Comparison of ENCODE assay signal across 10 mouse cellular contexts in genomic region chr5:101239298-101240118, GRCm38 (mm10).
DNase-seq lines count a peak whose midpoint lies in the region; ATAC-seq and TF ChIP-seq lines count a peak whose summit lies in the region.
"Had no signal": no experiment of that assay in that cellular context is flagged by ENCODE, and none has a peak within 500 bp of the region (broad histone marks: within the 10 kb centered on the region; RNA-seq: fewer than 3 reads in every experiment).

No protein-coding gene starts in this region.

- peak overlapping the region; percentile 64 for H3K27ac ChIP-seq in CH12.LX (ENCODE audit: insufficient read depth, low read depth)
- H3K27ac ChIP-seq in intestine, embryonic 16.5 days (ENCODE audit: low read length): no peak overlapping the region
- H3K27ac ChIP-seq: forebrain, embryonic 15.5 days; neural tube, embryonic 13.5 days had no signal

- DNase-seq in 3T3-L1 (ENCODE audit: low read depth, low spot score) (peak; percentile 51), CH12.LX (ENCODE audit: extremely low read depth) (peak; percentile 58)
- no peak for DNase-seq in left cerebral cortex, adult 11 months (ENCODE audit: low spot score)
- no peak for DNase-seq in kidney, postnatal 25 days
- DNase-seq in cerebellum, adult 9-10 months: no peak
- no peak for DNase-seq in left cerebral cortex, postnatal 10 days (ENCODE audit: extremely low spot score in 1 of 2, low spot score in 2 of 2)

- dilution Hi-C loops in CH12.LX (cut with MboI; ENCODE audit: extremely low pct_ligation_motif_present, extremely low pct_unique_long_range_greater_than_20kb, low sequenced_read_pairs): no loop called here

- TF ChIP-seq CTCF in CH12.LX (conservative IDR thresholded peaks at IDR 0.05 in 1 of 2, IDR thresholded peaks at IDR 0.05 in 1 of 2; ENCODE audit: low read depth in 2 of 2, low read length in 2 of 2): no peak

- H3K4me1 ChIP-seq in CH12.LX (ENCODE audit: control insufficient read depth in 1 of 2, insufficient read depth in 2 of 2): peaks cover 2 to 14% of the 10 kb centered on the region in 2 experiments; a peak in 3 of 4 replicates
- no peaks in the 10 kb centered on the region for H3K4me1 ChIP-seq in intestine, embryonic 16.5 days (ENCODE audit: control insufficient read depth, insufficient read depth, low read length)
- H3K4me1 ChIP-seq: forebrain, embryonic 15.5 days; neural tube, embryonic 13.5 days had no signal

- H3K4me3 ChIP-seq in CH12.LX (replicated peaks in 1 of 3; ENCODE audit: low read depth in 2 of 3, low read length in 2 of 3, poor library complexity in 1 of 3): peak overlapping the region; percentile 69 to 88 (median 85)
- peak overlapping the region; percentile 39 for H3K4me3 ChIP-seq in intestine, embryonic 16.5 days (ENCODE audit: low read length)
- H3K4me3 ChIP-seq: forebrain, embryonic 15.5 days; neural tube, embryonic 13.5 days had no signal

- peak overlapping the region; percentile 70 for H3K4me2 ChIP-seq in CH12.LX (ENCODE audit: insufficient read depth, low read depth, poor library complexity, severe bottlenecking)
- peak overlapping the region; percentile 45 for H3K4me2 ChIP-seq in intestine, embryonic 16.5 days (ENCODE audit: low read depth, low read length)
- H3K4me2 ChIP-seq: forebrain, embryonic 15.5 days; neural tube, embryonic 13.5 days had no signal

- peak overlapping the region; percentile 93 for H3K9ac ChIP-seq in CH12.LX (ENCODE audit: insufficient read depth, low read depth)
- H3K9ac ChIP-seq in intestine, embryonic 16.5 days (ENCODE audit: low read depth, low read length): peak overlapping the region; percentile 48
- H3K9ac ChIP-seq: forebrain, embryonic 15.5 days; neural tube, embryonic 13.5 days had no signal

- H3K79me2 ChIP-seq in CH12.LX (replicated peaks; ENCODE audit: control insufficient read depth, extremely low read depth, insufficient read depth, poor library complexity, severe bottlenecking): no peaks in the 10 kb centered on the region; the same call in 1 of the 2 replicates

- intact Hi-C loops in left cerebral cortex, postnatal 10 days (cut with DNase I): no loop called here

- no peak for TF ChIP-seq RAD21 in CH12.LX (IDR thresholded peaks at IDR 0.05; ENCODE audit: low read depth, low read length)

- no peak for ATAC-seq in intestine, embryonic 16.5 days
- ATAC-seq in megakaryocyte-erythroid progenitor cell, adult 5-6 weeks (replicated peaks; ENCODE audit: low FRiP score, low TSS enrichment, poor library complexity, severe bottlenecking): 0 out of 2 replicates have a peak, but pooled peaks have one; percentile 22
- ATAC-seq: forebrain, embryonic 15.5 days had no signal

- H3K27me3 ChIP-seq in CH12.LX (replicated peaks): no peaks in the 10 kb centered on the region
- H3K27me3 ChIP-seq in intestine, embryonic 16.5 days (replicated peaks; ENCODE audit: control insufficient read depth, insufficient read depth, low read length): no peaks in the 10 kb centered on the region
- H3K27me3 ChIP-seq: forebrain, embryonic 15.5 days; neural tube, embryonic 13.5 days had no signal

- peaks cover 25 to 32% of the 10 kb centered on the region in 2 experiments for H3K36me3 ChIP-seq in CH12.LX (replicated peaks in 1 of 2; ENCODE audit: control insufficient read depth in 1 of 2, insufficient read depth in 1 of 2, low read length in 1 of 2)
- H3K36me3 ChIP-seq in intestine, embryonic 16.5 days (ENCODE audit: control insufficient read depth, insufficient read depth, low read length): no peaks in the 10 kb centered on the region
- H3K36me3 ChIP-seq: forebrain, embryonic 15.5 days; neural tube, embryonic 13.5 days had no signal

- peak; percentile 81 for TF ChIP-seq POLR2A in CH12.LX (IDR thresholded peaks at IDR 0.05; ENCODE audit: low read depth, low read length)

- WGBS in intestine, embryonic 16.5 days: 47% methylated on average over 16 of the region's 16 CpGs

- in situ Hi-C loops in CH12.LX (cut with MboI; ENCODE audit: low pct_ligation_motif_present, low pct_unique_long_range_greater_than_20kb, low sequenced_read_pairs): no loop called here

- TF ChIP-seq EP300 in CH12.LX (IDR thresholded peaks at IDR 0.05; ENCODE audit: low read length): no peak

- no peaks in the 10 kb centered on the region for H3K9me3 ChIP-seq in CH12.LX (replicated peaks; ENCODE audit: low read length)
- no peaks in the 10 kb centered on the region for H3K9me3 ChIP-seq in intestine, embryonic 16.5 days (ENCODE audit: control insufficient read depth, low read length)
- H3K9me3 ChIP-seq: forebrain, embryonic 15.5 days; neural tube, embryonic 13.5 days had no signal

TF ChIP-seq in CH12.LX, 34 proteins besides CTCF, POLR2A, EP300 and RAD21:
- TF ChIP-seq MAZ (IDR thresholded peaks at IDR 0.05; ENCODE audit: low read depth, low read length) (no peak), SIN3A (IDR thresholded peaks at IDR 0.05; ENCODE audit: low read length) (0 out of 2 replicates have a peak, but pooled peaks have one; percentile 4), BHLHE40 (IDR thresholded peaks at IDR 0.05; ENCODE audit: low read depth, low read length) (no peak), HCFC1 (IDR thresholded peaks at IDR 0.05; ENCODE audit: low read depth, low read length) (no peak; the same call in 1 of the 2 replicates), CHD1 (IDR thresholded peaks at IDR 0.05; ENCODE audit: low read depth, low read length) (no peak), MAFK (IDR thresholded peaks at IDR 0.05; ENCODE audit: insufficient replicate concordance, low read length) (no peak), ZMIZ1 (IDR thresholded peaks at IDR 0.05; ENCODE audit: low read depth, low read length) (no peak; the same call in 1 of the 2 replicates), ELF1 (IDR thresholded peaks at IDR 0.05; ENCODE audit: low read depth, low read length) (0 out of 2 replicates have a peak, but pooled peaks have one; percentile 21), GABPA (IDR thresholded peaks at IDR 0.05; ENCODE audit: insufficient replicate concordance, low read depth, low read length) (no peak), MEF2A (IDR thresholded peaks at IDR 0.05; ENCODE audit: borderline replicate concordance, low read depth, low read length) (no peak), ETS1 (conservative IDR thresholded peaks at IDR 0.05; ENCODE audit: low read depth, low read length) (no peak; the same call in 1 of the 2 replicates), MYC (IDR thresholded peaks at IDR 0.05; ENCODE audit: low read depth, low read length) (peak; percentile 40; the same call in 1 of the 2 replicates), CHD2 (IDR thresholded peaks at IDR 0.05; ENCODE audit: low read length) (no peak), PAX5 (IDR thresholded peaks at IDR 0.05; ENCODE audit: low read length) (no peak), USF2 (conservative IDR thresholded peaks at IDR 0.05; ENCODE audit: low read depth, low read length) (no peak), JUN (IDR thresholded peaks at IDR 0.05; ENCODE audit: insufficient read depth, low read depth, low read length) (no peak), JUND (conservative IDR thresholded peaks at IDR 0.05; ENCODE audit: low read depth, low read length) (no peak), NELFE (IDR thresholded peaks at IDR 0.05; ENCODE audit: low read depth, low read length) (peak; percentile 56; the same call in 1 of the 2 replicates), RCOR1 (conservative IDR thresholded peaks at IDR 0.05; ENCODE audit: low read depth, low read length) (no peak), MAX (IDR thresholded peaks at IDR 0.05; ENCODE audit: low read length) (peak; percentile 38; the same call in 1 of the 2 replicates), MXI1 (IDR thresholded peaks at IDR 0.05; ENCODE audit: low read depth, low read length) (no peak; the same call in 1 of the 2 replicates), POLR2AphosphoS2 (IDR thresholded peaks at IDR 0.05; ENCODE audit: low read depth, low read length) (no peak), NRF1 (IDR thresholded peaks at IDR 0.05; ENCODE audit: low read depth, low read length) (no peak), E2F4 (IDR thresholded peaks at IDR 0.05; ENCODE audit: insufficient replicate concordance, low read depth, low read length) (no peak), TBP (conservative IDR thresholded peaks at IDR 0.05; ENCODE audit: low read depth, low read length) (peak; percentile 87), ZKSCAN1 (IDR thresholded peaks at IDR 0.05; ENCODE audit: borderline replicate concordance, low read depth, low read length) (no peak), USF1 (IDR thresholded peaks at IDR 0.05; ENCODE audit: low read depth, low read length) (no peak)

Comparison
In these comparisons a context has a peak if more than half of its experiments do, and no peak if none do; other contexts are left out.
1. DNase-seq: peak in 3T3-L1 (single experiment) and CH12.LX (single experiment); none in left cerebral cortex, adult 11 months (single experiment), kidney, postnatal 25 days (0 of 2), cerebellum, adult 9-10 months (single experiment) and left cerebral cortex, postnatal 10 days (0 of 2).